Mouse (Mus musculus): ENCODE data around the gene Chst14. TPM values are rescaled to one million over a fixed set of nuclear protein-coding genes. Genes with fewer than 3 reads are reported as not detected.

Chst14 gene
- polyA plus RNA-seq, 2 experiments from 2014 or later: 0.96 to 1.5 TPM

DNA sequence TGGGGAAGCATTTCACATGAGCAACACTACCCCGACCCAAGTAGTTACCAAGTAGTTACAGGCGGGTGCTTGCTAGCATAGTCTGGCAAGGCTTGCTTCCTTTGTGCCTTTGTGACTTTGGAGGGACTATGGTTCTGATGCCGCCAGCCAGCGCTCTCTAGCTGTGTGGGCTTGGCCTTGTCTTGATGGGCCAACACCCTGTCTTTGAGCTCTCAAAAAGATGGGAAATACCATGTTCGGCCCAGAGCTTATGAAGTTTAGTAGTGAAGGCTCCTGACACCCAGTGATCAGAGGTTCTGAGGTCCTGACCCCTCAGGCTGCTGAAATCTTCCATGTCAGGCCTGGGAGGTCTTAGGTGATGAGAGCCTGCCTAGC is 20.2 kb upstream of the Chst14 start:
- ATAC-seq: no peak

DNA sequence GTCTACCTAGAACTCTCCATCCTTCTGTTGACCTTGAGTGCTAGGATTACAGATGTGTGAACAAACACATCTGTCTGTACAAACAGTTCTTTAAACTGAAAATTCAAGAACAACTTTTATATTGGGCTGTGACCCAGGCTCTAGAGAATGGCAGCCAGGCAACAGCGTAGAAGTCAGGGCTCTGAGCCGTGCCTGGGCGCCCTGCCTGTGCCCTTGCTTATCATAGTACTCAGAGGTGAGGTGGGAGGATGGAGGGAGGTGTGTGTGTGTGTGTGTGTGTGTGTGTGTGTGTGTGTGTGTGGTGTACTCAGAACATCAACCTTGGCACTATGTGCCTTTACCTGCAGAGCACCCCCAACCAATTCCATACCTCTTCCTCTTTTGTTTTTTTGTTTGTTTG is 18.5 kb upstream of the Chst14 start:
- ATAC-seq: no peak

DNA sequence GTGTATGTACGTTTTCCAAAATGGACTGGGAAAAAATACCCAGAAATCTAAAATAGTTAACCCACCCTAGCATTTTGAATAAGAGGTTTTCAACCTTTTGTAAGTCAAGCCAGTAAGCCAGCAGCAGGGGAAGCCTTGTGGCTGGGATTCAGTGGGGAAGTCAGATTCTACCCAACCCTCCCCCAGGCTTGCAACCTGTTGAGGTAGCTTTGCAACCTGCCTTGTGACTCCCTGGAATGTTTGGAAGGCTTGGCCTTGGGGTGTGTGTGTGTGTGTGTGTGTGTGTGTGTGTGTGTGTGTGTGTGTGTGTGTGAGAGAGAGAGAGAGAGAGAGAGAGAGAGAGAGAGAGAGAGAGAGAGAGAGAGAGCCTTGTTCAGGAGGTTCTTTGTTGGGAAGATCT is 17.1 kb upstream of the Chst14 start:
- ATAC-seq: no peak

DNA sequence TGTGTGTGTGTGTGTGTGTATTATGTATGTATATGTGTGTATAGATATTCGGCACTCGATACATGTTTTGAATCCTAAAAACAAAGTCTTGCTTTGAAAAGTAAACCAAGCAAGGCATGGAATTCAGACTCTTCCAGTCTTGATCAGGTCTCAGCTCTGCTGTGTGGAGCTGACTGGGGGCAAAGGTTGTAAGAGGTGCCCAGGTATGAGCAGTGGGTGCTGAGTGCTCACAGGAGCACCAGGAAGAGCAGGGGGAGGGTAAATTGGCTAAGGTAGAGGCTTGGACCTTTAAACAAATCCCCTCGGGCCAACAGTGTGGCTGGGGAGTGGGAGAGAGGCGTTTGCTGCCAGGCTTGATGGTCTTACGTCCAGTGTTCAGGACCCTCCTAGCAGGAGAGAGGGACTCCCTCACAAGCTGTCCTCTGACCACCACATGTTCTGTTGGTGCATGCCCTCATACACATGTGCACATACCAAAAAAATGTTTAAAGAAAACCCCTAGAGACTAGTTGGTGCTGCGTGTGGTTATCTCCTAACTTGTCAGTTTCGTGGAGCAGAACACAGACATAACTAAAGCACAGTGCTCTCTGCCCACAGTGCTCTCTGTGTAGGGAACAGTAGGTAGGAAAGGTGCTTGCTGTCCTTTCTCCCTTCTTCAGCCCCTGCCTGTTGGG is 15.6 kb upstream of the Chst14 start:
- ATAC-seq: no peak

DNA sequence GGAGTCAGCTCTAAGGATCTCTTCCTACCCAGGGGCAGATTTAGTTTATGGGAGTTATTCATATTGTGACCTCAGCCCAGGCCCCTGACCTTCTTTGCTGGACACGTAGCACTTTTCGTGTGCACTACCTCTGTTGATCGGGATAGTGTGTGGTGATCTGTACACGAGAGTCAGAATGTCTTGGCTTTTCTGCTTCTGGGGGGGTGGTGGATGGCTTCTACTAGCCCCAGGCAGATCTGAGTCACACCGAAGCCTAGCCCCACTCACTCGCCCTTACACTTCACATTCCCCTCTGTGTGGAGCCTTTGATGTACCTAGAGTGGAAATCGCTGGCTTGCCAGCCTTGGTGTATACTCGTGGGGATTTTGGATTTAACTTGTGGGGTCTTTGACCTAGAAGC is 13.6 kb upstream of the Chst14 start:
- no peak for ATAC-seq

DNA sequence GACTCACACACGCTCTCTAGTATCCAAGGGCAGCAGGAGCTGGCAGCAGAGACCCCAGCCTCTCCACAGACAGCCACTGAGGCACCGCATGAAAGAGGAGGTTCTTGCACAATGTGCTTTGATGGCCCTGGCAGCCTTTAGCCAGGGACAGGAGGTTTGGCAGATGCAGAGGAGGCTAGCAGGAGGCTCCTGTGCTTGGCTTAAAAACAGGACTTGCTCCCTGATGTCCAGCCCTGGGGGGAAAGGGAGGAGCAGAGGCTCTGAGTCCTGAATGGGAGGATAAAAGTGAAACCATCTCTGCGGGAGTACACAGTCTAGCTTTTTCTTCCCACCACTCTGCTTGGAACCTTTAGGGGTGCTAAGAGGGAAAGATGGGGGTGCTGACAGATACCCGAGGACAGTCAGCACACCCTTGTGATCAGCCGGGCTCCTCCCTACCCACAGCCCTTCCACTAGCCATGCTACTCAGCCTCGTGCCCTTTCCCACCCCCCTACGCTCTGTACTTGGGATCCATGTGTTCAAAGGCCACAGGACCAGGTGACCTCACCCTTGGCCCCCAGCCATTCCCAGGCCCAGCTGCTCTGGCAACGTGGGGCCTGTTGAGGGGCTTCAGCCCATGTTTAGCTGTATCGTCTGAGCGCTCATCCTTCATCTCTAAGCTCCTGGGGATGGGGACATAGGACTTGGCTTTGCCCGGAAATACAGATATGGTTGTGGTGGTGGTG is 12.6 kb upstream of the Chst14 start:
- ATAC-seq: no peak

DNA sequence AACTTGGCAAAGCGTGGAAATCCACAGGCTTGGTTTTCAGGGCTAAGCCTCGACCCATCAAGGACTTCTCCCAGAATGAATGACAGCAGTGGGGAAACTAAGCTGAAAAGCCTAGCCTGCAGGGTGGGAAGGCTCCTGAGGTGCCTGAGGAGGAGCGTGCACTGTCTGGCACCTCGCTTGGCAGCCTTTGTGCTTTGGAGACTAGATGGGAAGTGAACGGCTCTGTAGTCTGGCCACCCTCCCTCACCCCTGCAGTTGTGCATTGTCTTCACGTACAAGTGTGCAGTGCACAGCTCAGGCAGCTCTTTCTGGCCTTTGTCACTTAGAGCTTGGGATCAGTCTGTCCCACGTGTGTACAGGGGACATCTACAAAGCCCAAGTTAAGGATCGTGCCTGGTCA is 11.6 kb upstream of the Chst14 start:
- no peak for ATAC-seq

DNA sequence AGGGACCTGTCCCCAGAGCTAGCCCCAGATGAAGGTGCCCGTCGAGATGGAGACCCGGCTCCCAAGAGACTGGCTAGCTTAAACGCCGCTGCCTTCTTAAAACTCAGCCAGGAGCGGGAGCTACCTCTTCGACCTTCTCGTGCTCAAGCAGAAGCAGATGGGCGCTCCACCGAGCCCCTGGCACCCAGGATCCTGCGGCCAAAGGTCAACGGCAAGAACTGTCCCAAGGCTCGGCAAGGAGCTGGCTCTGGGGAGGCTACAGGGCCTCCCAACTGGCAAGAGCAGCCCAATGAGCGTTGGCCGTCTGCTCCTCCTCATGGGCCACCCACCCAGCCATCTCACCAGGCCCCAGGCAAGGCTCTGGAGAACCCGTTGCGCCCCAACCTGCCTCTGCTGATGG is 9.9 kb upstream of the Chst14 start:
- ATAC-seq: no peak

DNA sequence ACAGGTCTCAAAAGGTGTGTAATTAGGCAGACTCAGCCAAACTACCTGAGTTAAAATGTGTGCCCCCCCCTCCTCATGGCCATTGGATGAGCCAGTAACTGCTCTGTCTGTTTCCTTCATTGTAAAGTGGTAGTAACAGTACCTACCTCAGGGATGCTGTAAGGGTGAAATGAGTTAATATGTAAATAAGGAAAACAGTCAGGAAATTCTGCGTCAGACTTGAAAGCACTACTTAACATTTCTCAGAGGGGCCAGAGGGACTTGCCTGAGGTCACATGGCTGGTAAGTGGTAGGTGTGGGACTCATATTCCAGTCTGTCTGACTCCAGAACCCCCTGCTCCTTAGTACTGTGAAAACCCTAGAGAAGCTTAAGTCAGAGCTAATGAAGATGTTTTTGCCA is 7.8 kb upstream of the Chst14 start:
- ATAC-seq: no peak

DNA sequence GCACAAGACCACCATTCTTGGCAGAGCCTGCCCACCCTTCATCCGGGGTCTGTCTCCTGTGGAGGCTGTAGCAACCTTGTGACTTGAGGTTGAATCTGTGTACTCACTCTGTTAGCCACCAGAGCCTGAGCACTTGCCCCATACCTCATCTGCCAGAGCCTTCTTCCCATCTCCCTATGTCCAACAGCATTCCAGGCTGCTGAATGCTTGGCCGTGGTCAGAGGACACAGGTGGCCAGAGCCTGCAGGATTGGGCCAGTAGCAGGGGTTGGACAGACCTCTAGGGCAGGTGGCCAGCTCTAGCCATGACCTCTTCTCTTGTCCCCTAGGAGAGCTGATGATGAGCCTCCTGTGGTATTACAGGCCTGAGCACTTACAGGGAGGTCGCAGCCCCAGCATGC is 5.9 kb upstream of the Chst14 start:
- no peak for ATAC-seq

DNA sequence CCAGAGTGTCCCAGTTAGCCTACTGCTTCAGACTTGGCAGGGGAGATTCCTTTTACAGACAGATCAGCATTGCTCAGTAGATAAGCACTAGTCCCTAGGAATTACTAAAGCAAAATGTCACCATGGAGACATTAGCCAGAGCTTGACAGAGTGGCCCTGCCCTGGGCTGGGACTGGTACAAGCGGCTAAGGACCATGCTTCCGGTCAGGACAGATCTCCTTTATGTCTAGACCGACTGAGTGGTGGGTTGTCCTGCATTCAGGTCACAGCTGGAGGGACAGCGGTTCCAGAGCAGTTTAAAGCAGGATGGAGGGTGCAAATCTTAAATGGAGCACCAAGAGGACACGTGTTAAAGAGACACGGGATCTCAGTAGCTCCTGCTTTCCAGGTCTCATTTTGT is 344 bp upstream of the Chst14 start:
- ATAC-seq: peak; percentile 18

DNA sequence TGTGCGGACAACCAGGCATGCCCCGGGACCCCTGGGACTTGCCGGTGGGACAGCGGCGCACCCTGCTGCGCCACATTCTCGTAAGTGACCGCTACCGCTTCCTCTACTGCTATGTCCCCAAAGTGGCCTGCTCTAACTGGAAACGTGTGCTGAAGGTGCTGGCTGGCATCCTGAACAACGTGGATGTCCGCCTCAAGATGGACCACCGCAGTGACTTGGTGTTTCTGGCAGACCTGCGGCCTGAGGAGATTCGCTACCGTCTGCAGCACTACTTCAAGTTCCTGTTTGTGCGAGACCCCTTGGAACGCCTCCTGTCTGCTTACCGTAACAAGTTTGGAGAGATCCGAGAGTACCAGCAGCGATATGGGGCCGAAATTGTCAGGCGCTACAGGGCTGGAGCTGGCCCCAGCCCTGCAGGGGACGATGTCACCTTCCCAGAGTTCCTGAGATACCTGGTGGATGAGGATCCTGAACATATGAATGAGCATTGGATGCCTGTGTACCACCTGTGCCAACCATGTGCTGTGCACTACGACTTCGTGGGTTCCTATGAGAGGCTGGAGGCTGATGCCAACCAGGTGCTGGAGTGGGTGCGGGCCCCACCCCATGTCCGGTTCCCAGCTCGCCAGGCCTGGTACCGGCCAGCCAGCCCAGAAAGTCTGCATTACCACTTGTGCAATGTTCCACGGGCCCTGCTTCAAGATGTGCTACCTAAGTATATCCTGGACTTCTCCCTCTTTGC is 873 bp downstream of the Chst14 start:
- no peak for ATAC-seq

DNA sequence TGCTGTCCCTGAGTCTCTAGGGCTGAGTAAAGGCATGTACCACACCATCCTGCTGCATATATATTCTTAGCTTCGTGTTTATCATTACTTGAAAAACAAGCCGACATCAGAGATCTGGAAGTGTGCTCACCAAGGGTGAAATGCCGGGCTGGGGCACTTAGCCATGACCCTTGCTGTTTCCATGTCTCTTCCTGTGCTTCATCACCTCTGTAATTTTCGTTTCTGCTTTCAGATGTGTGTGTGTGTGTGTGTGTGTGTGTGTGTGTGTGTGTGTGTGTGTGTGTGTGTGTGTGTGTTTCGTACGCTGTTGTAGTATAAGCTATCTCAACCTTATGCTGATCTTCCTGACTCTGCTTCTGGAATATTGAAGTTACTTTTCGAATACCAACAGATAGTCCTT is 15.0 kb downstream of the Chst14 start:
- ATAC-seq: no peak

DNA sequence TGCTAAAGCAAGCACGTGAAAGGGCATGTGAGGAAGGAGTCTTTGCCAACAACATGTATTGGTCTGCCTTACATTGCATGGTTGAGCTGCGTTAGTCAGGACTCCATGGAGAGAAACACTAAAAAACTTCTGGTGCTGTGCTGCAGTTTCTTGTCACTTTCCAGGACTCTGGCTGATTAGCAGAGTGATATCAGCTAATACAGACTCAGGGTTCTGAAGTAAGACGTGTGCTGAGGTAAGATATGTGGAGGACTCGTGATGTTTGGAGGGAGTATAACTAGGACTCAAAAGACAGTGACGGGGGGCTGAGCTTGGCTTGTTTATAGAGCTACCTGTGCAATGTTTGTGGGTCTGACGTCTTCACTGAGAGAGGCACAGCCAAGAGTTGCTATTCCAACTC is 16.9 kb downstream of the Chst14 start:
- no peak for ATAC-seq

DNA sequence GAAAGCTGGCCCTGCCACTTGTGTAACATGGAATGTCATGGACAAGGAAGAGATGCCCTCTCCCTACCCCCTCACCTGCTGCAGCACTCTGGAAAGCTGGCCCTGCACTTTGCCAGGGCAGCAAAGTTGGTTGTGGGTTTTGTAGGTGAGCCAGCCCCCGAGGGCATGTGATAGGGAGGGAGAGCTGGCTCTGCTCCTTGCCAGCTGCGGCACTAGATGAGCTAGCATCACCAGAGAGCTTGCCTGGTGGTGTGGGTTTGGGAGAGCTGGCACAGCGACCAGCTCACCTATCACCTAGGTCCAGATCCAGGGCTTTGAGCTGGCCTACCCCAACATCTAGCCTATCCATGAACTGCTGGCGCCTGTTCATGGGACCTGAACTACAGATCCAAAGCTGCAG is 22.5 kb downstream of the Chst14 start:
- no peak for ATAC-seq

DNA sequence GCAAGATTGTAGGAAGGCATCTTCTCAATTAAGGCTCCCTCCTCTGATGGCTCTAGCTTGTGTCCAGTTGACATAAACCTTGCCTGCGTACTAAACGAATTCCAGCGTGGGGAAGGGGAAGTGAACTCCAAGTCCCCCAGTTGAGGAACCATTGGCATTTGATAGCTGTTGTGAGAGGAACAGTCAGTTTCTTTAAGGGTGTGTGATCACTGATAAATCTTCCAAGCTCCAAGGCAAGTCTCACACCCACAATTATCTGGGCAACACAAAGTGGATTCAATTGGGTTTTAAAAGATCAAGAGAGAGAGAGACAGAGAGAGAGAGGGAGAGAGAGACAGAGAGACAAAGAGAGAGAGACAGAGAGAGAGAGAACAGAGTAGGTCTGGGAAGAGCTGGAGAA is 23.4 kb downstream of the Chst14 start:
- ATAC-seq: no peak

DNA sequence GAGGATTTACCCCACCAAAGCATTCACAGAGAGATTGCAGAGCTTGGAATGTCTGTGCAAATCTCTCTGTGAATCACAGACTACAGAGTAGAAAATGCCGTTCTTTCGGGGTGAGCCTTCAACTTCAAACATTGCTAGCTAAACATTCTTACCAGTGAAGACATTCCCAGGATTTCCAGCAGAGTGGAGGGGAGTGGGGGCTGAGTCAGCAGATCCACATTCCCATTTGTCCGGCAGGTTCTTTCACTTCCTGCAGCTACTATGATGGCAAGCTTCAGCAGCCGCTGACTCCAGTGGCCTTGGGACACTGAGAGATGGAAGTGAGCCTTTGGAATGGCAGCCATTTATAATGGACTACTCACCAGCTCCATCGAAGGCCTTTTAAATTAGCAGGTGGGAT is 30.2 kb downstream of the Chst14 start:
- ATAC-seq: no peak

DNA sequence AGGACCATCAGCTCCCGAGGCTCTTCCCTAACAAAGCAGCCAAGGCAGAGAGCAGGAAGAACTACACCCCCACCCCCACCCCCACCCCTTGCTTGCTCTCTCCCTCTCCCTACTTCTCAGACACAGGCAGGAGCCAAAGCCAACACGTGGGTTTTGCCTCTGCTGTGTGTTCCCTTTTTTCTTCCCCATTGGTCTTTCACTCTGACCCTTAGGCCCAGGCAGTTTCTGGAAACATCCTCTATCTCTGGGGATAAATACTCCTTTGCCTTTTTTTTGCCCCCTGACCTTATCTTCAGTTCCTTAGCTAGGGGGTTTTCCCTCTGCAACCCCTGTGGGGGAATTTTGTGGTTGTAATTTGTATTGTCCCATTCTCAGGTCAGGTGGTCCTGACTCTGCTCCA is 33.3 kb downstream of the Chst14 start:
- ATAC-seq: no peak

DNA sequence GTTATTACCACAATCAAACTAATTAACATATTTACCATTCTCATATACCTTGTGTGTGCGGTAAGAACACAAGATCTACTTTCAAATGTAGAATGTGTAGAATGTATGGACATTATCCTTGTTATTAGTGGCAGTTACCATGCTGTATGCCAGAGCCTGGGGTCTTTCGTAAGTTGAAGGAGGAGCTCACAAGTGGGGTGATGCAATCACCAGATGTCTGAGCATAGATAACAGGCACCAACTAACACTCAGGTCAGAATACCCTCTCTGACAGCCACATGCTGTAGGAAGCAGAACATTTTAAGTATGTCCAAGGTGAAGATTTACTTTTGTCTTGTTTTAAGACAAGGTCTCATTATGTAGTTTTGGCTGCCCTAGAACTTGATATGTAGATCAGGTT is 34.1 kb downstream of the Chst14 start:
- ATAC-seq: no peak

DNA sequence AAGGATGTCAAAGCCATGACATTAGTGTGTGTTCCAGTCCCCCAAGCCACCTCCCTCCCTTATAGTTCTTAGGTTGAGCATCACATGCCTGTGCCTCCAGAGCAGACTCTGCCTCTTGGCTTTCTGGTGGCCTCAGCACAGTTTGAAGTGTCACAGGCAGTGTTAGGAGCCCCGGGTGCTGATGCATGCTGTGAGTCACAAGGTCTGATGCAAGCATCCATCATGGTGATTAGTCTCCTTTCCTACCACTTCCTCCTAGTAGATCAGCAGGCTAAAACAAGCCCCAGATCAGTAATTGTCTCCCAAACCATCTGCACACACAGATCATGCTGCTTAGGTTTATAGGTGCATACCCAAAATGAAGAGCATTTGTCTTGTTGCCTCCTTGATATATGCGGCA is 35.2 kb downstream of the Chst14 start:
- ATAC-seq: no peak

DNA sequence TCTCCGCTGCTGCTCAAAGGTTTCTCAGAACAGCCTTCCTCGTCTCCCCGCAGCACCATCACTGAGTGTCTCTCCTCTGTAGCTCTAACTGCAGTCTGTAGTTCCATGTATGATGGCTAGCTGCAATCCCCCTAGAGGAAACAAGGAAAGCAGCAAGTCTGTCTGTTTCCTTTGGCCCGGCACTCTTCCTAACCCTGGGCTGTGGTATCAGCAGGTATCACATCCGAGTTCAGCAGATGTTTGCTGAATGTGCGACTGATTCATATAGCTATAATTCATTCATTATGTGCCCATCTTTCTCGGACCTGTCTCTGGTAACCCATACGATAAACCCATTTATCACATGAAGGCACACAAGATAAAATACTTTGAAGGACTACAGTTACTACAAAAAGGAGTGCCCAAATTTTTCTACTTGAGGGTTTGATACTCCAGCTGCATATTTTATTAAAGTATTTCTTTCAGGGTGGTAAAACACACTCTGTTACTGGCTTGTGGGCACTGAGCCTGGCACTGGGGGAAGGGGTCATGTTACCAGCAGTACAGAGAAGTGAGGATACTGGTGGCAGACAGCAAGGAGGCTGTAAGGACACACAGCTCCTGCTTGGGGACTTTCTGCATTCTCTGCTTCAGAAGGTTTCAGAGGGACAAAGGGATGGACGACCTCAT is 36.8 kb downstream of the Chst14 start:
- ATAC-seq: no peak

DNA sequence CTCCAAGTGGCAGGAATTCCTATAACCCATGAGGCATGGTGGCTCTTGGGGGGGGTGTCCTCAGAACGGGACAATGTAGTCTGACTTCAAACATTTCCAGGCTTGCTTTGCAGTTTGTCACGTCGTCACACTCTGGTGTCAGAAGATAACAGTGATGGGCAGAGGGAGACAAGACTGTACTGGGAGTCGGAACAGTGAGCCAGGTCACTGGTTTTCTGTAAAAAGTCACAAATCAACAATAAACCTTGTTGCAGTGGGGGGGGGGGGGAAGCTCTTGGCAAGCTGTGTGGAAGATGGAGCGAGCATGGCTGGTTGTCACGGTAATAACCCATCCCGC is 37.3 kb downstream of the Chst14 start:
- no peak for ATAC-seq

DNA sequence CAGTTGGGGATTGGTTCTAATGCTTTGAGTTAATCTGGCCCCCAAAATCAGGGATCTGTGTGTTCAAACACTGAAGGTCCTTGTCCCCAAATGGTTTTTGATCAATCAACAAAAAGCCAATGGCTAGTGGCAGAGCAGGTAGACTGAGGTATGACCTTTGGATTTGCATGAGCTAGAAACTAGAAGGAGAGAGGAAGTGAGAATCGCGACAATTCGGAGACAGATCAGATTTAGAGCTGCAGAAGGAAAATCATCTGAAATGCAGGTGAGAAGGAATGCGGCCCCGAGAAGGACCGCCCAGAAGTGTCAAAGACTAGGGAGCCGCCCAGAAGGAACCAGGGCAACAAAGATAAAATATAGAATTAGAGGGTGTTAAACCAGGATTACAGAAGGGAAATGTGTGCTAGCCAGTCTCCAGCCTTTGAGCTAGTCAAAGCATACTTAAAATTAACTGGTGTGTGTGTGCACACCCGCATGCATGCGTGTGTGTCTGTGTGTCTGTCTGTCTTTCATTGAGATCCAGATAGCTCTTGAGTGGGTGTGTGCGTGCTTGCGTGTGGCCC is 43.4 kb downstream of the Chst14 start:
- ATAC-seq: no peak
